In genomic region chr5:23858643-23859042, GRCm38 (mm10) we compare ENCODE assay signal across 10 mouse cellular contexts. TPM values are rescaled to one million over a fixed set of nuclear protein-coding genes. Genes with fewer than 3 reads are reported as not detected.
DNase-seq lines count a peak whose midpoint lies in the region; ATAC-seq and TF ChIP-seq lines count a peak whose summit lies in the region.
"Had no signal": no experiment of that assay in that cellular context is flagged by ENCODE, and none has a peak within 500 bp of the region (broad histone marks: within the 10 kb centered on the region; RNA-seq: fewer than 3 reads in every experiment).

No protein-coding gene starts in this region.

- no peak overlapping the region for H3K9ac ChIP-seq in hindbrain, postnatal 0 days (replicated peaks; ENCODE audit: low read length)
- no peak overlapping the region for H3K9ac ChIP-seq in hindbrain, embryonic 13.5 days

- H3K27ac ChIP-seq in hindbrain, postnatal 0 days = no peak overlapping the region
- no peak overlapping the region for H3K27ac ChIP-seq in hindbrain, embryonic 13.5 days
- no peak overlapping the region for H3K27ac ChIP-seq in spleen, adult 2 months (ENCODE audit: insufficient read depth, low read length)
- H3K27ac ChIP-seq in embryonic fibroblast, embryonic 13.5 days (ENCODE audit: insufficient read depth, low read length) = no peak overlapping the region

- no peak overlapping the region for H3K4me2 ChIP-seq in hindbrain, postnatal 0 days (ENCODE audit: low read depth, low read length)
- no peak overlapping the region for H3K4me2 ChIP-seq in hindbrain, embryonic 13.5 days

- WGBS in hindbrain, postnatal 0 days = 84% methylated on average over 7 of the region's 7 CpGs
- 82% methylated on average over 7 of the region's 7 CpGs for WGBS in hindbrain, embryonic 13.5 days
- WGBS in spleen, adult 2 months = 87% methylated on average over 7 of the region's 7 CpGs

- H3K4me1 ChIP-seq in hindbrain, postnatal 0 days (ENCODE audit: insufficient read depth, low read length) = no peaks in the 10 kb centered on the region
- no peaks in the 10 kb centered on the region for H3K4me1 ChIP-seq in hindbrain, embryonic 13.5 days (replicated peaks)
- H3K4me1 ChIP-seq in spleen, adult 2 months (ENCODE audit: control insufficient read depth, insufficient read depth, insufficient read length) = no peaks in the 10 kb centered on the region
- no peaks in the 10 kb centered on the region; the same call in 1 of the 2 replicates for H3K4me1 ChIP-seq in embryonic fibroblast, embryonic 13.5 days (ENCODE audit: control insufficient read depth, insufficient read depth, low read length)

- no peak overlapping the region for H3K4me3 ChIP-seq in hindbrain, postnatal 0 days (ENCODE audit: low read length)
- H3K4me3 ChIP-seq in hindbrain, embryonic 13.5 days = no peak overlapping the region
- no peak overlapping the region for H3K4me3 ChIP-seq in spleen, adult 2 months (ENCODE audit: extremely low read depth, insufficient read depth, insufficient read length)
- H3K4me3 ChIP-seq in embryonic fibroblast, embryonic 13.5 days (ENCODE audit: insufficient read depth, low read length) = no peak overlapping the region

- no peaks in the 10 kb centered on the region for H3K9me3 ChIP-seq in hindbrain, postnatal 0 days (ENCODE audit: low read length)
- H3K9me3 ChIP-seq in hindbrain, embryonic 13.5 days = no peaks in the 10 kb centered on the region
- H3K9me3 ChIP-seq: G1E had no signal

- no peak for ATAC-seq in hindbrain, postnatal 0 days
- ATAC-seq in hindbrain, embryonic 13.5 days (ENCODE audit: low FRiP score) = no peak
- ATAC-seq in erythroblast, adult 5-6 weeks (replicated peaks; ENCODE audit: low FRiP score, poor library complexity, severe bottlenecking) = no peak

- peak; percentile 16 for DNase-seq in hindbrain, postnatal 0 days (ENCODE audit: low spot score)
- peak in 1 of 2 experiments; percentile 24 for DNase-seq in spleen, adult 2 months (ENCODE audit: low read depth in 1 of 2, low spot score in 2 of 2)
- no peak for DNase-seq in spleen, postnatal 14 days (ENCODE audit: low spot score in 2 of 2)
- no peak for DNase-seq in cerebellum, adult 11-12 months
- DNase-seq: adrenal gland, postnatal 14 days; cerebellum, postnatal 25 days had no signal

- H3K36me3 ChIP-seq in hindbrain, postnatal 0 days (ENCODE audit: insufficient read depth, low read length) = peaks cover 23% of the 10 kb centered on the region
- peaks cover 64% of the 10 kb centered on the region for H3K36me3 ChIP-seq in hindbrain, embryonic 13.5 days
- peaks cover 29% of the 10 kb centered on the region for H3K36me3 ChIP-seq in spleen, adult 2 months (ENCODE audit: control insufficient read depth, insufficient read depth, low read length)

- TF ChIP-seq POLR2A in spleen, adult 2 months (IDR thresholded peaks at IDR 0.05; ENCODE audit: low read depth, low read length) = no peak
- no peak for TF ChIP-seq POLR2A in embryonic fibroblast, embryonic 13.5 days (IDR thresholded peaks at IDR 0.05; ENCODE audit: low read depth, low read length)

- peak; percentile 57 for TF ChIP-seq CTCF in hindbrain, postnatal 0 days (IDR thresholded peaks at IDR 0.05; ENCODE audit: low read depth)
- peak; percentile 14; the same call in 1 of the 2 replicates for TF ChIP-seq CTCF in spleen, adult 2 months (IDR thresholded peaks at IDR 0.05; ENCODE audit: extremely low read depth, insufficient read depth, insufficient read length, insufficient replicate concordance)
- TF ChIP-seq CTCF in embryonic fibroblast, embryonic 13.5 days (IDR thresholded peaks at IDR 0.05; ENCODE audit: borderline replicate concordance, insufficient read depth, low read length) = peak; percentile 66; the same call in 1 of the 2 replicates

- no peaks in the 10 kb centered on the region for H3K27me3 ChIP-seq in hindbrain, postnatal 0 days (ENCODE audit: insufficient read depth, low read length)
- H3K27me3 ChIP-seq in hindbrain, embryonic 13.5 days = no peaks in the 10 kb centered on the region
- H3K27me3 ChIP-seq in spleen, adult 2 months (ENCODE audit: control insufficient read depth, insufficient read depth, low read length) = no peaks in the 10 kb centered on the region

RNA-seq across cellular contexts. Expression of gene Tomm7, which starts 14.7 kb away (rescaled TPM):
- 7.5 and 10.1 TPM in 2 replicates for total RNA-seq in hindbrain, postnatal 0 days (2014; rRNA removed)
- 92.2 and 101 TPM in 2 replicates for polyA plus RNA-seq in hindbrain, postnatal 0 days (2015; fragmentation: Nextera tagmentation; extraction: Ambion mirVana)
- polyA plus RNA-seq in hindbrain, embryonic 13.5 days (2015; fragmentation: Nextera tagmentation; extraction: Ambion mirVana) = 98.1 and 110 TPM in 2 replicates
- 10.3 and 12.6 TPM in 2 replicates for polyA plus RNA-seq in spleen, adult 2 months (2012; rRNA removed)
- polyA plus RNA-seq in embryonic fibroblast, embryonic 13.5 days (2011; ENCODE audit: insufficient read length, low read depth, missing spikeins) = 52.8 and 66.3 TPM in 2 replicates
- total RNA-seq in erythroblast, adult 5-6 weeks (2015; ENCODE audit: low replicate concordance) = 19.0 and 29.8 TPM in 2 replicates
- total RNA-seq in erythroblast, adult 5-6 weeks (2017; ENCODE audit: low replicate concordance) = 45.6 and 59.8 TPM in 2 replicates

Comparison
In these comparisons a context has a peak if more than half of its experiments do, and no peak if none do; other contexts are left out.
1. CTCF ChIP-seq: peak in every context shown above with its lines; median percentile 66 in embryonic fibroblast, embryonic 13.5 days; 57 in hindbrain, postnatal 0 days; 14 in spleen, adult 2 months.